Mouse (Mus musculus): ENCODE results near the gene Thumpd2. TPM values are rescaled to one million over a fixed set of nuclear protein-coding genes. Genes with fewer than 3 reads are reported as not detected.

The Thumpd2 gene
- polyA plus RNA-seq, 1 experiment from 2014 or later = 10.8 TPM

DNA sequence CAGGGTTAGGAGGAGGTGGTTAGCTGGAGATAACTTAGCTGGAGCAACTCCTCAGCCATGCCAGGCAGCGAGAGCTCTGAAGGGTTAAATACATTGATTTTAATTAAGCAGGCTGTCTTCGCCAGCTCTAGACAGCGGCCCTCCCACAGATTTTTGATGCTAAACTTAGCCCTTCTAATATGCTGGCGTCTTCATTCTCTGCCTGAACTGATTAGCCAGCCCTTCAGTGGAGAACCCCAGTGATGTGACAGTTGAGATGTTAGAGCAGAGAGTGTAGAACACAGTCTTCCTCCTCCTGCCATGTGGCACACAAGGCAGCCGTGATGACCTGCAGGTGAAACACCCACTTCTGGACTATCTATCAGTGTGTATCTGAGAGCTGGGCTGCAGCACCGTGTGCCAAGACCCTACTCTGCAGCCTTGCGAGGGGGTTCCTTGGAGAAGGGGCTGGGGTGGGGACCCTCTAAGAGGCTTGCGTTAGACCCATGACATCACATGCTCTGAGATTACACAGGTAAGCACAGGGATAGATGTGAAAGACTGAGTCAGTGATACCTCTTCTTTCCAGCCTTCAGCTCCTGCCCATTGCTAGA is 73.3 kb downstream of the Thumpd2 start:
- Histone ChIP-seq H3K4me1 (peaks cover 9% of the 10 kb centered on the region; the same call in 1 of the 2 replicates), H3K9me3 (0 out of 2 replicates have a peak, but pooled peaks cover 3% of the 10 kb centered on the region), H3K36me3 (peaks cover 2% of the 10 kb centered on the region; the same call in 1 of the 2 replicates), H3K9ac (no peak overlapping the region), H3K27me3 (replicated peaks) (no peaks in the 10 kb centered on the region), H3K4me3 (no peak overlapping the region), H3K4me2 (replicated peaks) (no peak overlapping the region), H3K27ac (no peak overlapping the region)
- ATAC-seq (ENCODE audit: low FRiP score, low read depth) = no peak
- 85% methylated on average over 8 of the region's 8 CpGs for WGBS

DNA sequence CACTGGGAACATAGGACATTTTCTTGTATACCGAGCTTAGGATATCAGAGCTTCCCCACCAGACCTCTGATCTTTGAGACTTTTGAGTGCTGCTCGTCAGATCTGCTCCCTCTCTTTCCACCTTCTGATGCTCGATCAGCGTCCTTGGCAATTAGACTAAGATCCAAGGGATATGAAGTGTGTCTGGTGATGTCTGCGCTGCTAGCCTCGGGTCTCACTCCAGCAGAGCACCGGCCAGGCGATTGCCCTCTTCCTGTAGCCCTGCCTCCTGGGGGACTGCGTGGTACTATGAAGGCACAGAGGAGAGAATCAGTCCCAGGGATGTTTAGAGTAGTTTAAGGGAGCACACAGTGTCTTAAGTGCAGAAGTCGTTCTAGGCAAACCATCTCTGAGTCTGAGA is 81.9 kb downstream of the Thumpd2 start:
- Histone ChIP-seq H3K27me3 (replicated peaks) (no peaks in the 10 kb centered on the region), H3K4me1 (peaks cover 7% of the 10 kb centered on the region; the same call in 1 of the 2 replicates), H3K36me3 (no peaks in the 10 kb centered on the region), H3K9ac (no peak overlapping the region), H3K4me3 (no peak overlapping the region), H3K27ac (no peak overlapping the region), H3K4me2 (replicated peaks) (no peak overlapping the region), H3K9me3 (no peaks in the 10 kb centered on the region)
- 84% methylated on average over 10 of the region's 10 CpGs for WGBS
- no peak for ATAC-seq (ENCODE audit: low FRiP score, low read depth)

DNA sequence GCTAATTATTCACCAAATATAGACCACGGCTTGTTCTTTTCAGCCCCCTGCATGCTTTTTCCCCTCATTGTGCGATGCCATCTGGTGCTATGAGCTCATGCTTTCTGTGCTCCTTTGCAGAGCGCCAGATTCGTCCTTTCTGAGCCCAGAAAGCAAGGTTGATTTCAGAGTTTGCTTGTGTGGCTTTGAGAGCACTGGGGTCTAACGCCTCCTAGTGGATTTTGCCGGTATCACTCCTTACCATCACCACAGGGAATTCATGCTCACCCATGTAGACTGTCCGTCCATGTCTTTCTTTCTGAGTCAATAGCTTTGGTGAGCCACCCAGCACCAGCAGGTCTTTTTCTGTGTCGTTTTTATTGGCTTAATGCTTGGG is 82.5 kb downstream of the Thumpd2 start:
- H3K4me3 ChIP-seq = no peak overlapping the region
- H3K27me3 ChIP-seq (replicated peaks) = no peaks in the 10 kb centered on the region
- WGBS = 13% methylated on average over 8 of the region's 8 CpGs
- peaks cover 7% of the 10 kb centered on the region; the same call in 1 of the 2 replicates for H3K4me1 ChIP-seq
- H3K27ac ChIP-seq = no peak overlapping the region
- no peak overlapping the region for H3K9ac ChIP-seq
- H3K36me3 ChIP-seq = no peaks in the 10 kb centered on the region
- no peak overlapping the region for H3K4me2 ChIP-seq (replicated peaks)
- peak; percentile 80 for ATAC-seq (ENCODE audit: low FRiP score, low read depth)
- H3K9me3 ChIP-seq = no peaks in the 10 kb centered on the region

DNA sequence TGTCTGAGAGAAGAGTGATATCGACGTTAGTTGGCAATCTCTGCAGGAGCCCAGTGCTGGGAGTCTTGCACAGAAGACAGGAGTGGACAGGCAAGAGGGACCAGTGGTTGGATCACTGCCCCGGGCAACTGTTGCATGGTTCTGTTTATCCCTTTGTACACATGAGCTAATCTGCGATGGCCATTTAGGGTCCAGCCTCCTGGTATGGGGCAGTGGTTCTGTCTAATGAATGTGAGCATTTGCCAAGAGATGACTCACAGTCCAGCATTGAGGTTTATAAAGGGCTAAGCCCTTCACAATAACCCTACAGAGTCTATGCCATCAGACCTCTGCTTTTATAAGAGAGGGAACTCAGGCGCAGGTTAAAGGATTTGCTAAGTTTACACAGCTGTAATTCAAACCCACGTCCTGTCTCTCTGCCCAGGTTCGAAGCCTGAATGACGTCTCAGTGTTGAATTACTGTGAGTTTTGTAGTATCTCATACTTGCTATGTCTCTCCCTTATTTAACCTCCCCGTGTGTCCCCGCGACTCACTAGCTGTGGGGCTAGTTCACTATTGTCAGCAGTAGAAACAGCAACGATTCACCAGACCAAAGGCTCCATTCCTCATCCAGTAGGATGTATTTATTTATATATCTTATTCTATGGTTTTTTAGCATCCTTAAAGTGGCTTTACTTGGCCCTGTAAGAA is 83.0 kb downstream of the Thumpd2 start:
- no peak overlapping the region for H3K4me2 ChIP-seq (replicated peaks)

DNA sequence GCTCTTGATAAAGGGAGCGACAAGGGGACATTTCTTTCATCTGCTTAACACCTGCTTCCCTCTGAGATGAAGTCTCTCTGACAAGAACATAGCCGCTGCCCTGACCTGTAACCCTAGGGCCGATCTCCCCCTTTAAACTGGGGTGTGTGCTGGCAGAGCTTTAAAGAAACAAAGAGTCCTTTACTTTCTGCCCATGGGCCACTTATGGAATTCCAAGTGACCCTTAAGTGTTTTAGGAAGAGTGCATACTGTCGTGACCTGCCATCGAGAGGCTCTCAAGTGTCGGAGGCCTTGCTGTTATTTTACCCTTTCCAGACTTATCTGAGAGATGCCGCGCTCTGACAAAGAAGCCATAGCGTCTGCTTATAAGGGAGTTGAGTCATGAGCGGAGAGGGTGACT is 84.8 kb downstream of the Thumpd2 start:
- Histone ChIP-seq H3K4me2 (replicated peaks) (no peak overlapping the region), H3K4me1 (peaks cover 7% of the 10 kb centered on the region; the same call in 1 of the 2 replicates), H3K4me3 (no peak overlapping the region), H3K9me3 (no peaks in the 10 kb centered on the region), H3K27ac (no peak overlapping the region), H3K9ac (no peak overlapping the region), H3K36me3 (no peaks in the 10 kb centered on the region), H3K27me3 (replicated peaks) (no peaks in the 10 kb centered on the region)
- 76% methylated on average over 10 of the region's 10 CpGs for WGBS
- ATAC-seq (ENCODE audit: low FRiP score, low read depth) = no peak

More for the DNA sequence above, 83.0 kb downstream of the Thumpd2 start:
- Histone ChIP-seq H3K27ac (no peak overlapping the region), H3K27me3 (replicated peaks) (no peaks in the 10 kb centered on the region), H3K9me3 (no peaks in the 10 kb centered on the region), H3K9ac (no peak overlapping the region), H3K4me3 (no peak overlapping the region), H3K36me3 (no peaks in the 10 kb centered on the region), H3K4me1 (peaks cover 7% of the 10 kb centered on the region; the same call in 1 of the 2 replicates)
- 75% methylated on average over 12 of the region's 12 CpGs for WGBS
- peak; percentile 25; the same call in 1 of the 2 replicates for ATAC-seq (ENCODE audit: low FRiP score, low read depth)

DNA sequence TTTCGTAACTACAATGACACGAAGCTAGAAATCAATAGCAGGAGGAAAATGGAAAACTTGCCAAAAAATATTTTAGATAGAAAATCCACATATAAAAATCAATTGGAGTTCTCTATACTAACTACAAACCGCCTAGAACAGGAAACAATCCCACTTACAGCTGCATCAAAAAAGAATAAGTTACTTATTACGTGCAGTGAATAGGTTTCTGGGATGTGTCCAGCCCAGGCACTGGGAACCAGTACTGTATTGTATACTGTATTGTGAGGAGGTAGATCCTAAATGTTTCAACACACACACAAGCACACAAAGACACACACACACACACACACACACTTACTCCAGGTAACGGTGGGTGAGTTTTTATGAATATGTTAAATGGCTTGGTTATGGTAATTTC is 87.6 kb downstream of the Thumpd2 start:
- Histone ChIP-seq H3K4me1 (peaks cover 5% of the 10 kb centered on the region; the same call in 1 of the 2 replicates), H3K4me3 (no peak overlapping the region), H3K9ac (no peak overlapping the region), H3K27me3 (replicated peaks) (no peaks in the 10 kb centered on the region), H3K27ac (no peak overlapping the region), H3K9me3 (no peaks in the 10 kb centered on the region), H3K36me3 (no peaks in the 10 kb centered on the region), H3K4me2 (replicated peaks) (no peak overlapping the region)
- 87% methylated on average over 5 of the region's 5 CpGs for WGBS
- ATAC-seq (ENCODE audit: low FRiP score, low read depth) = no peak

Other genes with a start within 250 kb of the Thumpd2 start
- 30.7 and 32.0 TPM in 2 replicates for gene Tmem178, start 120.5 kb downstream of the Thumpd2 start, polyA plus RNA-seq (2016; fragmentation: Nextera tagmentation; extraction: Ambion mirVana)

Data from neural tube, embryonic 12.5 days (tissue).